Mouse (Mus musculus) inflammation-experienced regulatory T-cells, adult 6 months (primary cell): ENCODE data around the gene Olfr575. TPM values are rescaled to one million over a fixed set of nuclear protein-coding genes. Genes with fewer than 3 reads are reported as not detected.

Source experiments
- ATAC-seq: one replicate; pipeline ENCODE4 v1.8.0; 2017
- polyA plus RNA-seq, 3 experiments: library from polyadenylated mRNA; unstranded; fragments of 100-300 nt; shearing (Covaris generic); gene quantifications; one replicate each; pipeline ENCODE4 v1.2.1; 2017

Gene Olfr575
- polyA plus RNA-seq: not detected

- no peak for ATAC-seq
Measured at GRCm38 (mm10) chr7:102958593-102958992, at the start of gene Olfr575. Olfr575 (minus strand) TSS chr7:102958775.

- ATAC-seq: no peak
Measured at GRCm38 (mm10) chr7:102989224-102989623, 30.6 kb upstream of the Olfr575 start, which contains the start of gene Olfr578. Olfr578 (minus strand) TSS chr7:102989324.

GRCm38 (mm10) chr7:102975843-102976242 is 17.3 kb upstream of the Olfr575 start, which contains the start of gene Olfr577:
Olfr577 (minus strand) TSS chr7:102975943.
- ATAC-seq: no peak

GRCm38 (mm10) chr7:102974399-102974798 is 15.8 kb upstream of the Olfr575 start:
- ATAC-seq: no peak

DNA sequence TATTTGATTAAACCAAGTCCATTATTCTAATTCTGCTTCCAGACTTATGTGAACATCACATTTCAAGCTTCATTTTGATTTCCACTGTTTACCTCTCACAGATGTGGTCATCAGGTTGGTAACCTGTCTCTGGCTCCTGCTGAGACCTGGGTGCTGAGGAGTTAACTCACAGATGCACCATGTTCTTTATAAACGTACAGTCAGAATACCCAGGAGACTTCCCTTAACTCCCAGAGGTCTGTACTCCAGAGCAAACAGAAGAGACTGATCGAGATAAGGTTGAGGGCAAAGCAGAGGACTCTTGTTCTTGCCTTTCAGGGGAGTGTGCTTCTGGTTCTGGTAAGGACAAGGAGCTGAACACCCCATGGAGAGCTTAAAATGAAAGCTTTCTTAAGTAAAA is 3.8 kb upstream of the Olfr575 start, which contains the start of gene Olfr576:
TSS of gene Olfr576 (plus strand) at position 301 of the 400 bp plus-strand sequence.
- no peak for ATAC-seq

DNA sequence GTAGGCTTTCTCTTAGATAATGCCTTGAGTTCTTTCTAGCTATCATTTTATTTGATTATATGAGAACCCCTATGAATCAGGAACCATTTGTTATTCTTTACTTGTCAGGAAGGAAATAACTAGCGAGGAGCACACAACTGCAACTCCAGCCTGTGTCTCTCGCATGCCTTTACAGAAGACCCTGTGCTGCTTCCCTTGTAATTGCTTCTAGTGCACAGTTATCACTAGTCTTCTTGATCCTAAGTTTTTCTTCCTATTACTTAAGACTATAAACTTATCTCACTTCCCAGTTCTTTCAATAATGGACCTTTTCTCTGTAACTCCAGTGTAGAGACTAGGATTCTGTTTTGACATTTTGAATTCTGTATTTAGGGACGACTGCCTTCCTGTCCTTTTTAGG is 438 bp downstream of the Olfr575 start:
- ATAC-seq: no peak

DNA sequence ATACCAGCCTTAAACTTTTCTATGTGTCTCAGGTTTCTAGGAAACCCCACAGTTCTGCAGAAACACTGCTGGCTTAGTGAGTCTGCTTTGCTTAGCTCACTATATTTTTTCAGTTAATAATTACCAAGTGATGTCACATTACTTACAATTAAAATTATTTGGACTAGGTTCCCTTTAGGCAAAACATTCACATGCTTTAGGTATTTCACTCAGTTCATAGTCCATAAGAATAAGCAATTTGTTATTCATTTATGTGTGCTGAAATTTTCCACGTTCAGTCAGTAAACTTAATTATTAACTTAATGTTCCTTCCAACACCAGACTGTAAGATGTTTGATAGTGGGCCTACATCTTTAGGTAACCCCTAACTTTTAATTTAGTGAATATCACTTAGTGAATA is 7.8 kb downstream of the Olfr575 start:
- no peak for ATAC-seq

DNA sequence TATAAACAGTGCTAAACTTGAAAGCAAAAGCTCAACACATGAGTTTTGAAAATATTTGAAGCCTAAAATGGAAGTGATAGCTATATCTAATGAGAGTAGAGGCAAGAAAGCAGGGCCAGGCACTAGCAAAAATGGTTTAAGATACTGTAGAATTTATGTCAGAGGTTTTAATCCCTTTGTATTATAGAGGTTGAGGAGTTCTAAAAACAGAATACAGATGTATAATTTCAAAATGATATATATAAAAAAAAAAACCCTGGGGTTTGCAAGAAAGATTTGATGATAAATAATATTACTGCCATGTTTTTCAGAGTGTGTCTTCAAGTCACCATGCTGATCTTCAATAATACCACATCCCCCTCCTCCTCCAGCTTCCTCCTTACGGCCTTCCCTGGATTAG is 10.4 kb downstream of the Olfr575 start, which contains the start of gene Olfr574:
TSS of gene Olfr574 (plus strand) at position 301 of the 400 bp plus-strand sequence.
- no peak for ATAC-seq

- ATAC-seq: no peak
Measured at GRCm38 (mm10) chr7:102943417-102943816, 15.2 kb downstream of the Olfr575 start.

- ATAC-seq: no peak
Measured at GRCm38 (mm10) chr7:102942475-102942874, 16.1 kb downstream of the Olfr575 start, which contains the start of gene Olfr573-ps1. Olfr573-ps1 (minus strand) TSS chr7:102942575.

- no peak for ATAC-seq
Measured at GRCm38 (mm10) chr7:102927105-102927504, 31.5 kb downstream of the Olfr575 start.

DNA sequence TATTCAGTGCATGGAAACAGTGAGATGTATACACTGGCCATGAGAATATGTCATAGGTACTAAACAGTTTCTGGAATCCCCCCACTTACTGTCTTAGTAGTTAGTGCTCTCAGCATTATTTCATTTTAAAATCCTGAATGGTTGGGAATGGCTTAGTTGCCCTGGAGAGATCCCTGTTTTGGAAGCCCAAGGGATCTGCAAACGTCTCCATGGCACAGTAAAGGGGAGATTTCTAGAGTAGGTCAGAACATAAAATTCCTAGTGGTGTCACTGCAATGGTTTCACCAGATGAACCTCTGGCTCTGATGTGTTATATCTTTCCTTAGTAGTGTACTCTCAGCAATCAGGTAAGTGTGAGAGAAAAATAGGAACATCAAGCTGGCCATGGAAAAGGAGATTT is 34.5 kb downstream of the Olfr575 start, which contains the start of gene Olfr572:
TSS of gene Olfr572 (plus strand) at position 301 of the 400 bp plus-strand sequence.
- no peak for ATAC-seq

DNA sequence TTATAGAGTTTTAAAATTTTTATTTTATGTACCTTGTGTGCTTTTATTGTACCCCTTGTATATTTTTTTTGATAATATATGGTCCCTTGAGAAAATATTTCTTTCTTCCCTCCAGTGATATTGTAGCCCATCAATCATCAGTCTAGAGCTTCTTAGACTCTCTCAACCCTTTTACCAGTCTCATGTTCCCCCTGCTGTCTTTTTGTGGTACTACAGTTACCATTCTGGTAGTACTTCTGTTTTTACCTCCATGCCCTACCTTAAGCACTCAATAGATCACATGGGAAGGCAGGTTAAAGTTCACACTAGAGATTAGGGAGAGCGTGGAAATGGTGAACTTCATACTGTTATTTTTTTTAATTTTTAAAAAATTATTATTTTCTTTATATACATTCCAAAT is 38.9 kb downstream of the Olfr575 start:
- no peak for ATAC-seq

GRCm38 (mm10) chr7:102917032-102917875 is 41.3 kb downstream of the Olfr575 start, which contains the start of gene Olfr571:
Olfr571 (minus strand) TSS chr7:102917536.
- ATAC-seq: no peak

DNA sequence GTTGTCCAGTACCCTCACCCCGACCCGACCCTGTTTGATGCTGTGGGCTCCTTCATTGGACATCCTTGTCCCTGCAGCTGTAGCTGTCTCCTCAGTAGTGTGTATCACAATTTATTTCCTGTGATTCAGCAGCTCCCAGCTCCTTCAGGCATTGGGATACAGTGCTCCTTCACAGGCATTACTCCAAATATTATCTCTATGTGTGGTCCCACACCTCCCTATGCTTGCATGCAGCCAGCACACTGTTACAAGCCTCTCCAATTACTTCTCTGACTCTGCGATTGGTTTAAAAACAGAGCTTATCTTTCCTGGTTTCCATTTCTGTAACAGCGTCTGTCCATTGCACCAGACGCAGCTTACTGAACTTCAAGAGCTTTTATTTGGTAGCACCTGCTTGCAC is 42.2 kb downstream of the Olfr575 start:
- ATAC-seq: no peak

- ATAC-seq: no peak
Measured at GRCm38 (mm10) chr7:102915261-102915660, 43.3 kb downstream of the Olfr575 start.

Other genes with a start within 250 kb of the Olfr575 start
- not detected for gene Olfr33, start 239.7 kb downstream of the Olfr575 start, polyA plus RNA-seq
- not detected for gene Olfr559, start 231.3 kb downstream of the Olfr575 start, polyA plus RNA-seq
- not detected for gene Olfr560, start 199.4 kb downstream of the Olfr575 start, polyA plus RNA-seq
- not detected for gene Olfr78, start 199.3 kb downstream of the Olfr575 start, polyA plus RNA-seq
- gene Olfr561, start 187.6 kb downstream of the Olfr575 start, polyA plus RNA-seq: not detected
- not detected for gene Olfr564, start 155.3 kb downstream of the Olfr575 start, polyA plus RNA-seq
- not detected for gene Olfr566, start 100.0 kb downstream of the Olfr575 start, polyA plus RNA-seq
- not detected for gene Olfr568, start 81.7 kb downstream of the Olfr575 start, polyA plus RNA-seq
- gene Olfr569, start 67.9 kb downstream of the Olfr575 start, polyA plus RNA-seq: not detected
- gene Olfr570, start 64.2 kb downstream of the Olfr575 start, polyA plus RNA-seq: not detected
- not detected for gene Olfr571, start 41.2 kb downstream of the Olfr575 start, polyA plus RNA-seq
- gene Olfr572, start 34.4 kb downstream of the Olfr575 start, polyA plus RNA-seq: not detected
- not detected for gene Olfr573-ps1, start 16.2 kb downstream of the Olfr575 start, polyA plus RNA-seq
- not detected for gene Olfr574, start 10.3 kb downstream of the Olfr575 start, polyA plus RNA-seq
- not detected for gene Olfr576, start 3.9 kb upstream of the Olfr575 start, polyA plus RNA-seq
- not detected for gene Olfr577, start 17.2 kb upstream of the Olfr575 start, polyA plus RNA-seq
- not detected for gene Olfr578, start 30.5 kb upstream of the Olfr575 start, polyA plus RNA-seq
- not detected for gene Olfr582, start 79.2 kb upstream of the Olfr575 start, polyA plus RNA-seq
- not detected for gene Olfr583, start 92.5 kb upstream of the Olfr575 start, polyA plus RNA-seq
- not detected for gene Olfr584, start 123.1 kb upstream of the Olfr575 start, polyA plus RNA-seq
- not detected for gene Olfr585, start 138.9 kb upstream of the Olfr575 start, polyA plus RNA-seq
- not detected for gene Olfr586, start 166.9 kb upstream of the Olfr575 start, polyA plus RNA-seq
- under 1 TPM in 1 of 3 experiments, not detected in 2; 0.16 TPM for gene Olfr588-ps1, start 182.1 kb upstream of the Olfr575 start, polyA plus RNA-seq
- gene Olfr589, start 197.6 kb upstream of the Olfr575 start, polyA plus RNA-seq: not detected
- gene Olfr591, start 219.6 kb upstream of the Olfr575 start, polyA plus RNA-seq: under 1 TPM in 1 of 3 experiments, not detected in 2; 0.28 TPM
- under 1 TPM in 1 of 3 experiments, not detected in 2; 0.06 TPM for gene Olfr592, start 226.0 kb upstream of the Olfr575 start, polyA plus RNA-seq